Mouse (Mus musculus) bone marrow macrophage, adult 2 months (primary cell): ENCODE results near the gene Myh10. TPM values are rescaled to one million over a fixed set of nuclear protein-coding genes. Genes with fewer than 3 reads are reported as not detected.

Experiments used
- H3K27ac ChIP-seq: 2 replicates; pipeline ENCODE4 v1.5.1; 2012; ENCODE audit warnings: low read depth, low read length; ENCODE audit not compliant: insufficient read depth
- H3K4me1 ChIP-seq: 2 replicates; pipeline ENCODE4 v1.6.1; 2012; ENCODE audit warnings: low read length; ENCODE audit not compliant: control insufficient read depth, insufficient read depth
- H3K4me3 ChIP-seq: 2 replicates; pipeline ENCODE4 v1.5.1; 2012; ENCODE audit warnings: mild to moderate bottlenecking, low read length, moderate library complexity; ENCODE audit not compliant: insufficient read depth
- CTCF ChIP-seq: IDR thresholded peaks from 2 replicates; pipeline ENCODE4 v1.5.1; 2012; ENCODE audit warnings: low read depth, mild to moderate bottlenecking, low read length, moderate library complexity
- POLR2A ChIP-seq: IDR thresholded peaks from 2 replicates; pipeline ENCODE4 v1.6.1; 2012; ENCODE audit warnings: mild to moderate bottlenecking, low read depth, low read length, borderline replicate concordance
- polyA plus RNA-seq: library from polyadenylated mRNA; stranded (reverse); fragments of >200 nt; gene quantifications from 2 replicates; pipeline ENCODE4 v1.2.4, GENCODE M21; 2012; ENCODE audit not compliant: missing spikeins, insufficient read depth, insufficient read length

Gene Myh10
- polyA plus RNA-seq, 1 experiment, result 0.75 TPM

DNA sequence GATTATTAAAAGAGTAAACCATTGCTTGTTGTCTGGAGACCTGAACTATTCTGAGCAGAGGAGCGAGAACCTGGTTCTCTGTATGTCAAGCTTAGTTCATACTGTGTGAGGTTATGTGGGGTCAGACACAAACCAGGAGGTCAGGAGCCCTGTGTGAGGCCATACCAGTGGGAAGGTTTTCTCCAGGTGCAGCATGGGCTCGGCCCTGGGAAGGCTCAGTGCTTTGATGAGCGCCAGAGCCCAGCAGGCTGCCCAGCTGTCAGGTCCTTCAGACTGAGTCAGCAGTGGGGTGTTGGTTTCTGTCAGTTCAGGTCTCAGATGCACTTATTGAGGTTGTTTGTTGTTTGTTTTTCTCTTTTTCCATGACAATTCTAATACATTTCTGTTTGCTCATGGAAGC is 52.8 kb downstream of the Myh10 start:
- TF ChIP-seq POLR2A (no peak), CTCF (no peak)
- no peak overlapping the region for H3K4me3 ChIP-seq
- H3K27ac ChIP-seq, result no peak overlapping the region
- H3K4me1 ChIP-seq, result peaks cover 7% of the 10 kb centered on the region

DNA sequence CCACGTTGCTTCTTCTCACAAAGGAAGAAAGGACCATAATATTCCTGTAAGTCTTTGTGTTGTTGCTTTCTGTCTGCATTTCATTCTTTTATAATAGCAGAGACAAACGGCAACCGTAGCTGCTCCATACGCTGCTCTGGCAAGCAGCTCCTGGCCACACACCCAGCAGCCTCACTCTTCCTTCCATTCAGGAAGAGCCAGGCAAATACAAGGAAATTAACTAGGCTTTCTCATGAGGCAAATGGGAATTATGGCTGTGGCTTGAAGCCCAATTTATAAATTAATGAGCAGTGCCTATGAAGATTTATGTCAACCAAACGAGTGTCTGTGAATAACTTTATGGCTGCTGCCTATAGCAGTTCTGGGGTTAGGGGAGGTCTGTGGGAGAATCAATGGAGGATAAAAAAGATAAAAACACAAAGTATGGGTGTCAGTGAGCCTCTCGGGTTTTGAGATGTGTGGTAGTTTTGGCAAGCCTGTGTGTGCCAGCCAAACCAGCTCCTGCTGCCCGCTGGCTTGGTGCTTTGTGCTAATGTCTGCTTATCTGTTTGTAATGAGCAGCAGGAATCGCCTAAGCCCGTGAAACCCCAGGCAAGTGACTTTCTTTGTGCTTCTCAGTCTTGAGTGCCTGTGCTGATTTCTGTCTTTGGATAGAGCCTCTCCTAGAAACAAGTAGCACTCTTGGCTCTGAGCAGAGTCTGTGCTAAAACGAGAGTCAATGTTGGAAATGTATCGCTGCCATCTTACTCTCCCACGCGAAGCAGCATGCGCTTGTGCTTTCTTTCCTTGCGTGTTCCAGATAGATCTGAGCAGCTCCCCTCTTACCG is 54.2 kb downstream of the Myh10 start:
- no peak overlapping the region for H3K27ac ChIP-seq
- peaks cover 7% of the 10 kb centered on the region for H3K4me1 ChIP-seq
- no peak overlapping the region for H3K4me3 ChIP-seq
- TF ChIP-seq CTCF (no peak), POLR2A (no peak)

DNA sequence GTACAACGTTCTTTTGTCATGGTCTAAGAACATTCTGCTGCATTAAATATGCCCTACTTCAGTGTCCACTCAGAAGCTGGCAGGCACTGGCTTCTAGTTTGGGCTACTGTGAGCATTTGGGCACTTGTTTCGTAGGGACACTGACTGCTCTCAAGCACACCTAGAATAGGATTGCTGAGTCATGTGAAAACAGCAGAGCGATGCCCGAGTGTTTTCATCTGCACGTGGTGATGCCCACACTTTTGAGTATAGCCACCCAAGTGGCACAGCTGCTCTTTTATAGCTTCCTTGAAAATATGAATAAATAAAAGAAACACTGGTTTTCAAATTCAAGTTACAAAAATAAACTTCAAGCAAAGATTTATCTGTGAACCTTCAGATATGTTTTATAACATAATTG is 56.8 kb downstream of the Myh10 start:
- TF ChIP-seq CTCF (no peak), POLR2A (no peak)
- no peak overlapping the region for H3K27ac ChIP-seq
- H3K4me3 ChIP-seq, result no peak overlapping the region
- H3K4me1 ChIP-seq, result peaks cover 7% of the 10 kb centered on the region

DNA sequence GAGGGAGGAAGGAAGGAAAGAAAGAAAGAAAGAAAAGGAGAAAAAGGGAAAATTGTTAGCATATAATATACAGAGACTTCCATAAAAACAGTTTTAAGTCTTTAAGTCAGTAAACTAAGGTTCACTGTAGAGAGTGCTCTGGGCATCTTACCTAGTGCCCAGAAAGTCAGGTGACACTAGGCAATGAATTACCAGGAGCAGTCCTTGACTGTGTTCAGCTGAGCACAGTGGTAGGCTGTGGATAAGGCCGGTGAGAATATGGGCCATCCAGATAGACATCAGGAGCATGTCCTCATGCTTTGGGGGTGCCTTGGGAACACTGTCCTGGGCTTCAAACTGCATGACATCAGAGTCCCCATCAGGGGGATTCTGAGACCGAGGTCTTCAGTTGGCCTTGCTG is 58.8 kb downstream of the Myh10 start:
- no peak for TF ChIP-seq CTCF
- Histone ChIP-seq H3K27ac (no peak overlapping the region), H3K4me1 (peaks cover 4% of the 10 kb centered on the region; the same call in 1 of the 2 replicates), H3K4me3 (no peak overlapping the region)

DNA sequence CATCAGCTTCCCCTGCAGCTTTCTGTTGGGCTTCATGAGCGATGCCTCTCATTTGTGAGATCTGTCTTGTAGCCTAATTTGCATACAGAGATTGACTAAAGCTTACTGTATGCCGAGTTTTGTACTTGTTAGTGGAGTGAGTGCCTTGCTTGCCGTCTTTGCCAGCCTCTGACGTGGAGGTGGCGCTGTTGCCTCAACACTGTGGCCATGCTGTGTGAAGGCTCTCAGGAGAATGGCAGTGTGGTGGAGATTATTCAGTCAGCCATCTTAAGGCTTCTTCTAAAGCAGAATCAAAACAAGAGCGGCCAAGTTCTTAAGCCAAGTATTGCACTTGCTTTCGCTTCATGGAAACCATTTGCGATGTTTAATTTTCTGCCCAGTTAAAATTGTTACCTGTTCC is 59.6 kb downstream of the Myh10 start:
- Histone ChIP-seq H3K27ac (no peak overlapping the region), H3K4me1 (peaks cover 2% of the 10 kb centered on the region; the same call in 1 of the 2 replicates), H3K4me3 (no peak overlapping the region)
- TF ChIP-seq CTCF (no peak), POLR2A (no peak)

DNA sequence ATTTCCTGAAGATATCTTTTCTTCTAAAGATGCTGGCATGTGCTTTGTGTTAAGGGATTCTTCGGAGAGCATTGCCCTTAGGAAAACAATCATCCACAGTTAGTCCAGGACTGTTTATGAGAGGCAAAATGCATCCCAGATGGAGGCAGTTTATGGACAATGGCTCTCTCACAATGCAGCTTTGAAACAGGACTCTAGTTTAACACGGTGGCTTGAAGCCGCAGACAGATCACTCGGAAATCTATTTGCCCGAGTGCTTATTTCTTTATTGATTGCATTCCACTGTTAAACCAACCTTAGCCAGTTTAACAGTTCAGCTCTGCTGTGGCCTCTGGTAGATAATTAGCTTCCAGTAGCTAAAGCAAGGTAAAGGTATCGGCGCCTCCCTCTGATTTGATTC is 62.9 kb downstream of the Myh10 start:
- TF ChIP-seq CTCF (no peak), POLR2A (no peak)

DNA sequence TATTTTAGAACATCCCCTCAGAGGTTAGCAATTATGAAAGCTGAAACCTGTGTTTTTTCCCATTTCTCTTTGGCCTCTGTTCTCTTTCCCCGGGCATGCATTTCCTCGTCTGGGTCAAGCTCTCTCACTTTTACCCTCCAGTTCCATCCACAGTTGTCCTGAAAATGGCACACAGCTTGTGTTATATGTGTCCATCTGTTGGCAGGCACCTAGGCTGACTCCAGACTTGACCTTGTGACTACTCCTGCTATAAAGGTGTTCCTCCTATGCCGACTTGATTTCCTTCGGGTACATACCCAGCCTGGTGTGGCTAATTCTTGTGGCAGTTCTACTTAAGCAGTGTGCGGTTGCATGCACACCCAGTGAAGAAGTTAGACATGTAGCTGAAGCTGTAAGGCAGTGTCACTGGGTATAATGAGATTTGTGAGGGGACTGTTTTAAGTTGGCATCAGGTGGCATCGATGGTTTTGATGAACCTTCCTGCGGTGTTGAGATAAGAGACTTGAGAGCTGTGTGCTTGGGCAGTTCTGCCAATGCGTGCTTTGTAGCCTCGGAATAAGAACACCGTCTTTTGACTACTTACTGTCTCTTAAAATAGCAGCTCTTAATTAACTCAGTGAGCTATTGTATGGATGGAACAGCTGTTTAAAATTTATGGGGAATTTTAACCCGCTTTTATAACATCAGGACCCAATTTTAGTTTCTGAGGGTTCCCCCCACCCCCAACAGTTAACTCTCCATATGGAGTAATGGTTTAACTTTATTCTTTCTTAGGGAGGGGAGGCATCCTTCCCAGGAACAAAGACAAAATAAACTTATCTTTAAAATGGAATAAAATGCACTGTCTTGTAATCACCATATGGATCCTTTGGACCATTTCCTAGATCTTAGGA is 65.3 kb downstream of the Myh10 start:
- H3K4me1 ChIP-seq, result no peaks in the 10 kb centered on the region
- TF ChIP-seq POLR2A, result no peak
- TF ChIP-seq CTCF, result no peak
- H3K27ac ChIP-seq, result no peak overlapping the region
- H3K4me3 ChIP-seq, result no peak overlapping the region

More for the DNA sequence above, 62.9 kb downstream of the Myh10 start:
- no peaks in the 10 kb centered on the region for H3K4me1 ChIP-seq
- no peak overlapping the region for H3K27ac ChIP-seq
- no peak overlapping the region for H3K4me3 ChIP-seq

DNA sequence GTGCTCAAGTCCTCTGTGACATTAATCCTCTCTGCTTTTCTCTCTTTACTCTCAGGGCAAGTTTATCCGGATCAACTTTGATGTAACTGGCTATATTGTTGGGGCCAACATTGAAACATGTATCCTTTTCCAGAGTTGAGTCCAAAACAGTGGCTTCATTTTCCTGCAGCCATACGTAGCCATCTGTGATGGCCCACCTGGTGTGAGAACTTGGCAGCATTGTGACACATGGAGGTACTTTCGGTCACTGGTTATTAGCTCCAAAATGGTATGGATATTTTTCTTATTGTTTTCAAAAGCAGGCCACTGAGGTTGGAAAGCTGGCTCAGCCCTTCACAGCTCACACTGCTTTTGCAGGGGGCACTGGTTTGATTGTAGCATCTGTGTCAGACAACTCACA is 68.3 kb downstream of the Myh10 start:
- H3K4me1 ChIP-seq, result no peaks in the 10 kb centered on the region
- no peak overlapping the region for H3K4me3 ChIP-seq
- no peak overlapping the region for H3K27ac ChIP-seq
- TF ChIP-seq POLR2A (no peak), CTCF (no peak)

DNA sequence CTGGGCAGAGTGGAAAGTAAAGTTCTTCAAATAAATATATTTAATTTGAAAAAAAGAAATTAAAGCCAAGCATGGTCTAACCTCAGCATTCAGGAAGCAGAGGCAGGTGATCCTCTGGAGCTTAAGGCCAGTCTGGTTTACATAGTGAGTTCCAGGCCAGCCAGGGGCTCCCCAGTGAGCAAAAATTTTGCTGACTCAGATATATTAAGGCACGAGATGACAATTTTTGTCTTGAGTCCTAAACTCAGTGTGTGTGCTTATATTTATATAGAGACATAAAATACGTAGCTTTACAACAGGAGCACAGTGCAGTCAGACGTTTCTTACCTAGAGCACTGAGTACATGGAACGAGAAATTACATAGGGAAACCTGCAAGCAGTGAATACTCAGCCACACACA is 69.8 kb downstream of the Myh10 start:
- no peak for TF ChIP-seq POLR2A
- no peak for TF ChIP-seq CTCF
- H3K27ac ChIP-seq, result no peak overlapping the region
- no peak overlapping the region for H3K4me3 ChIP-seq
- H3K4me1 ChIP-seq, result no peaks in the 10 kb centered on the region

DNA sequence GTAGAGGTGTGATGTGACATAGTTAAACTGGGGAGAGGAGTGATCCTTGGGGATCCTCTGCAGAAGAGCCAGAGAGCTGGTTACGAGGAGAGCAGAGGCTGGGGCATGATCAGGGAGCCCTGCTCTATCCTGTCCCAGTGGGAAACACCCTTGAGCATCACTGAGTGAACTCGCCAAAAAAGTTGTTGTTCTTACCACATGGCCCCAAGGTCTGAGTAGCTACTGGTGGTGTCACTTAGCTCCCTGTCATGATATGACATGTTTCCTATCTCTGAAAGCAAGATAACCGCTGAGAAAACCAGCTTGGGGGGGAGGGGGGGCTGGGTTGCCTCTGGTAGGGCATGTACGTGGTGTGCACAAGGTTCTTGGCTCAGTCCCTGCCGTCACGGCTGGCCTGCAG is 70.3 kb downstream of the Myh10 start:
- Histone ChIP-seq H3K4me3 (no peak overlapping the region), H3K4me1 (no peaks in the 10 kb centered on the region), H3K27ac (no peak overlapping the region)
- TF ChIP-seq CTCF (no peak), POLR2A (no peak)
